Mouse (Mus musculus): ENCODE measurements at regions not wholly inside any gene's neighbourhood (a gene's known extent, or its start where the extent isn't known, plus 50 kb on each side); places are given as distances from the start of the nearest gene placed in this dataset.

DNA sequence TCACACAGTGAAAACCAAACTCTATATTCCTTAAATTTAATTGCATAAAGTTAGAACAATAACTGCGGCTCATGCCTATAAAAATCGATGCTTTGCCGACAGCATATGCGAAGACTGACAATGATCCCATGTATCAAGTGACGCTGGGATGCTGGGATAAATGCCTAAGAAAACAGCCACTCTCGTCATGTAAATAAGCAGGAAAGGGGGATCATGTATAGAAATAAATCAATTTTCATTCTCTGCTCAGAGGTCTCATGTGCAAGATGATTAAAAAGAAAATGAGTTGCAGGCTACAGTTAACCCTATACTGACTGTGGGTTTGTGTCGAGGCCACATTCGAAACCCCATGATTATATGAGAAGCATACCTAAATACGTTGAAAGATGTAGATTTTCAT is 411.2 kb downstream of the Rnd3 start:
- whole genome bisulfite sequencing: 71% methylated on average over 9 of the region's 9 CpGs
- Histone ChIP-seq H3K4me1 (replicated peaks; ENCODE audit: control insufficient read depth, insufficient read depth) (no peaks in the 10 kb centered on the region), H3K4me2 (replicated peaks; ENCODE audit: low read depth) (no peak overlapping the region), H3K27ac (replicated peaks) (no peak overlapping the region), H3K4me3 (ENCODE audit: low read depth, low read length) (no peak overlapping the region), H3K9ac (ENCODE audit: low read length) (no peak overlapping the region), H3K36me3 (ENCODE audit: control insufficient read depth, insufficient read depth, low read length) (no peaks in the 10 kb centered on the region), H3K27me3 (ENCODE audit: control insufficient read depth, insufficient read depth, low read length) (no peaks in the 10 kb centered on the region), H3K9me3 (ENCODE audit: control insufficient read depth, low read length) (no peaks in the 10 kb centered on the region)
- ATAC-seq (ENCODE audit: low FRiP score, low TSS enrichment) (no peak), DNase-seq (ENCODE audit: low spot score) (no peak)
- TF ChIP-seq EP300 (optimal IDR thresholded peaks at IDR 0.05) (no peak), CTCF (IDR thresholded peaks at IDR 0.05; ENCODE audit: low read depth) (no peak)

DNA sequence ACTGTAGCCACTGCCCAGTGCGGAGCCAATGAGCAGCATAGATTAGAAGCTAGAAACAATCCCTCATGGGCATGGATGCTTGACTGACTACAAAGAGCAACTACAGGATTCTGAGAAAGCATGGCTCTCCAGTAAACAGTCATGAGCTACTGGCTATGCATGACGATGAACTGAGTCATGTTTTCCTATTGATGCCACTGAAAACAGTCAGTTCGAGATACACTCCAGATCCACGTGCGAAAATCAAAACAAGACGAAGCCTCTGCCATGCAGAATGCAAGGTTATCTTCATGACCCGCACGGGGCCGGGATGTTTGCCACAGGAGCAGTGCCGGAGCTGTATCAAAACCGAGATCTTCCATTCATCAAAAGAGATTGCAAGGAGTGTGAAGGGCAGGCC is 413.9 kb downstream of the Rnd3 start:
- H3K27me3 ChIP-seq (ENCODE audit: control insufficient read depth, insufficient read depth, low read length): no peaks in the 10 kb centered on the region
- no peak for TF ChIP-seq CTCF (IDR thresholded peaks at IDR 0.05; ENCODE audit: low read depth)
- TF ChIP-seq EP300 (optimal IDR thresholded peaks at IDR 0.05): no peak
- WGBS: 60% methylated on average over 11 of the region's 11 CpGs
- H3K4me2 ChIP-seq (replicated peaks; ENCODE audit: low read depth): no peak overlapping the region
- no peaks in the 10 kb centered on the region for H3K9me3 ChIP-seq (ENCODE audit: control insufficient read depth, low read length)
- ATAC-seq (ENCODE audit: low FRiP score, low TSS enrichment) (no peak), DNase-seq (ENCODE audit: low spot score) (no peak)
- H3K4me1 ChIP-seq (replicated peaks; ENCODE audit: control insufficient read depth, insufficient read depth): no peaks in the 10 kb centered on the region
- no peak overlapping the region for H3K4me3 ChIP-seq (ENCODE audit: low read depth, low read length)
- no peaks in the 10 kb centered on the region for H3K36me3 ChIP-seq (ENCODE audit: control insufficient read depth, insufficient read depth, low read length)
- H3K27ac ChIP-seq (replicated peaks): no peak overlapping the region
- H3K9ac ChIP-seq (ENCODE audit: low read length): no peak overlapping the region

DNA sequence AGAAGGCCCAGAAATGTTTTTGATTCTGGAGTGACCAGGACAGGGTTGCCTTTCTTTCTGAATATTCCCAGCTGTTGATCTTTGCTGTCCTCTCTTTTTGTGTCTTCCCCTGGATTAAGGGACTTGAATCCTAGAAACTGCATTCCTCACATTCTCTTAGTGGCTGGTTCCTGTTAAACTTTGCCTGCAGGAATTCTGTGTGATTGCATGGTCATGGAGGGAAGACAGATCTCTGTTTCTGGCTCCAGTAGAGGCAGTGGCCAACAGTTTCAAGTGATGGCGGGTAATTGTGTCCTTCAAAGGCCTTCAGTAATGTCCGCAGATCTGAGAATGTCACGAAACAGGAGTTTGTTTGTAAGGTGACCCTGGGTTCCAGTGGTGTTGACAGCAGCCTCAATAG is 410.1 kb upstream of the Mmadhc start:
- no peak for ATAC-seq (ENCODE audit: low FRiP score, low TSS enrichment)
- H3K9ac ChIP-seq (ENCODE audit: low read length): no peak overlapping the region
- H3K9me3 ChIP-seq (ENCODE audit: control insufficient read depth, low read length): no peaks in the 10 kb centered on the region
- 44% methylated on average over 3 of the region's 3 CpGs for WGBS
- H3K27me3 ChIP-seq (ENCODE audit: control insufficient read depth, insufficient read depth, low read length): no peaks in the 10 kb centered on the region
- H3K27ac ChIP-seq (replicated peaks): no peak overlapping the region
- H3K4me3 ChIP-seq (ENCODE audit: low read depth, low read length): no peak overlapping the region
- H3K36me3 ChIP-seq (ENCODE audit: control insufficient read depth, insufficient read depth, low read length): no peaks in the 10 kb centered on the region
- DNase-seq (ENCODE audit: low spot score): no peak
- H3K4me2 ChIP-seq (replicated peaks; ENCODE audit: low read depth): no peak overlapping the region
- no peaks in the 10 kb centered on the region for H3K4me1 ChIP-seq (replicated peaks; ENCODE audit: control insufficient read depth, insufficient read depth)
- TF ChIP-seq EP300 (optimal IDR thresholded peaks at IDR 0.05) (no peak), CTCF (IDR thresholded peaks at IDR 0.05; ENCODE audit: low read depth) (no peak)

DNA sequence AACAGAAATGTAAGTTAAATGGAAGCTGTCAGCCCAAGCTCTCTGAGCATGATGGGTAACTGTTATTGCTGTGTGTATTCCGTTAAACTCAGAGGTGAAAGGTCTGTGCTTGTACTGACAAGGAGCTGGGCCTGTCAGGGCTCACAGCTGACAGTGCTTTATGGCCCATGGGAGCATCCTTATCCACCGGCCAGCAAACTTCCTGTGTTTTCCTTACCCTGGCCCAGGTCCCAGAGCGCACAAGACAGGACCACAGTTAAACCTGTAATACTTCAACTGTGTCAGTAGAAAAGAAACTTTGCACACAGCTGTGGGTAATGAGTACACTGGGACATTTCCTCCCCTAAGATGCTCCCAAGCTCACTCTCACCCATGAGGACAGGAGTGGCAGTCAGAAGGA is 407.7 kb upstream of the Mmadhc start:
- Histone ChIP-seq H3K4me2 (replicated peaks; ENCODE audit: low read depth) (no peak overlapping the region), H3K36me3 (ENCODE audit: control insufficient read depth, insufficient read depth, low read length) (no peaks in the 10 kb centered on the region), H3K9ac (ENCODE audit: low read length) (no peak overlapping the region), H3K9me3 (ENCODE audit: control insufficient read depth, low read length) (no peaks in the 10 kb centered on the region), H3K27me3 (ENCODE audit: control insufficient read depth, insufficient read depth, low read length) (no peaks in the 10 kb centered on the region), H3K4me3 (ENCODE audit: low read depth, low read length) (no peak overlapping the region), H3K27ac (replicated peaks) (no peak overlapping the region), H3K4me1 (replicated peaks; ENCODE audit: control insufficient read depth, insufficient read depth) (no peaks in the 10 kb centered on the region)
- TF ChIP-seq CTCF (IDR thresholded peaks at IDR 0.05; ENCODE audit: low read depth) (no peak), EP300 (optimal IDR thresholded peaks at IDR 0.05) (no peak)
- ATAC-seq (ENCODE audit: low FRiP score, low TSS enrichment) (no peak), DNase-seq (ENCODE audit: low spot score) (no peak)
- WGBS: 29% methylated on average over 3 of the region's 3 CpGs

GRCm38 (mm10) chr2:50702584-50703450 is 406.2 kb upstream of the Mmadhc start:
- no peak overlapping the region for H3K4me3 ChIP-seq (ENCODE audit: low read depth, low read length)
- no peaks in the 10 kb centered on the region for H3K36me3 ChIP-seq (ENCODE audit: control insufficient read depth, insufficient read depth, low read length)
- no peak for ATAC-seq (ENCODE audit: low FRiP score, low TSS enrichment)
- H3K4me2 ChIP-seq (replicated peaks; ENCODE audit: low read depth): no peak overlapping the region
- no peak for DNase-seq (ENCODE audit: low spot score)
- no peaks in the 10 kb centered on the region for H3K4me1 ChIP-seq (replicated peaks; ENCODE audit: control insufficient read depth, insufficient read depth)
- H3K9ac ChIP-seq (ENCODE audit: low read length): no peak overlapping the region
- H3K27ac ChIP-seq (replicated peaks): no peak overlapping the region
- TF ChIP-seq CTCF (IDR thresholded peaks at IDR 0.05; ENCODE audit: low read depth) (no peak), EP300 (optimal IDR thresholded peaks at IDR 0.05) (no peak)
- H3K9me3 ChIP-seq (ENCODE audit: control insufficient read depth, low read length): no peaks in the 10 kb centered on the region
- WGBS: 85% methylated on average over 15 of the region's 15 CpGs
- no peaks in the 10 kb centered on the region for H3K27me3 ChIP-seq (ENCODE audit: control insufficient read depth, insufficient read depth, low read length)

- H3K4me2 ChIP-seq (replicated peaks; ENCODE audit: low read depth): no peak overlapping the region
- no peaks in the 10 kb centered on the region for H3K9me3 ChIP-seq (ENCODE audit: control insufficient read depth, low read length)
- 41% methylated on average over 6 of the region's 6 CpGs for WGBS
- H3K4me1 ChIP-seq (replicated peaks; ENCODE audit: control insufficient read depth, insufficient read depth): no peaks in the 10 kb centered on the region
- no peaks in the 10 kb centered on the region for H3K36me3 ChIP-seq (ENCODE audit: control insufficient read depth, insufficient read depth, low read length)
- TF ChIP-seq CTCF (IDR thresholded peaks at IDR 0.05; ENCODE audit: low read depth) (no peak), EP300 (optimal IDR thresholded peaks at IDR 0.05) (no peak)
- H3K27me3 ChIP-seq (ENCODE audit: control insufficient read depth, insufficient read depth, low read length): no peaks in the 10 kb centered on the region
- H3K27ac ChIP-seq (replicated peaks): no peak overlapping the region
- no peak overlapping the region for H3K4me3 ChIP-seq (ENCODE audit: low read depth, low read length)
- DNase-seq (ENCODE audit: low spot score): no peak
- ATAC-seq (ENCODE audit: low FRiP score, low TSS enrichment): no peak
- H3K9ac ChIP-seq (ENCODE audit: low read length): no peak overlapping the region
Measured at GRCm38 (mm10) chr2:50698841-50699240, 402.2 kb upstream of the Mmadhc start.
